Comparison of ENCODE assay signal across 8 mouse cellular contexts in the genomic region with DNA sequence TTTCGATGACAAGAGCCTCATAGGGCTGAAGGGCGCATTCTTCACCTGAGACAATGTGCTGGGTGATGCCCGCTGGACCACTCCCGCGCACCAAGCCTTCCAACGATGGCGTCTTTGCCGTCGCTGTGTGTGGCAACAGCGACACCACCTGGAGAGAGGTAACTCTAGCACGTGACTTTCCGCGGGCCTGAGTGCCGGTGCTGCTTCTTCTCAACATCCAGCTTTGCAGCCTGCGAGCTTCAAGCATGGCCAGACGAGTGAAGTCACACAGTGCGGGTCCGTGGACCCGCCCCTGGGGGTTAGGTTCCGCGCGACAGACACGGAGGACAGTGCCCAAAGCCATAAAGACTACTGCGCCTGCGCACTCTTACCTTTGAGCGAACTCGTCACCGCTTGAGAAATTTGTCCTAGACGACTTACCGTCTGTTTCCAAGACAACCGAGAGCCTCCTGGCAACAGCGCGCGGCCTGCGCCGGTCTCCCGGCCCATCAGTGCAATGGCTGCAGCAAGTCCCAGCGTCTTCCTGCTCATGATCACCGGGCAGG. TPM values are rescaled to one million over a fixed set of nuclear protein-coding genes. Genes with fewer than 3 reads are reported as not detected.
DNase-seq lines count a peak whose midpoint lies in the region; ATAC-seq lines count a peak whose summit lies in the region.

A gene (plus strand): TSS at position 432 of the 545 bp plus-strand sequence.

- H3K9me3 ChIP-seq in hindbrain, embryonic 12.5 days (replicated peaks), result no peaks in the 10 kb centered on the region

- peak within 1 kb of the TSS; percentile 59 for H3K9ac ChIP-seq in hindbrain, embryonic 12.5 days

- peak; percentile 98 for DNase-seq in NIH3T3 (ENCODE audit: low read depth)
- peak; percentile 98 to 99 for DNase-seq in cerebellum, postnatal 10 days
- peak; percentile 95 to 96 for DNase-seq in frontal cortex, postnatal 10 days (ENCODE audit: low spot score in 2 of 2)
- peak; percentile 98 to 99 for DNase-seq in layer of hippocampus, postnatal 14 days (ENCODE audit: low spot score in 2 of 2)
- peak; percentile 96 for DNase-seq in lung, postnatal 14 days
- DNase-seq in retina, adult 2 months (ENCODE audit: low read depth, low spot score), result peak; percentile 99
- peak; percentile 90 to 91 for DNase-seq in thymus, postnatal 36 days

- peak within 1 kb of the TSS; percentile 82 for H3K27ac ChIP-seq in hindbrain, embryonic 12.5 days

- H3K4me3 ChIP-seq in hindbrain, embryonic 12.5 days, result peak within 1 kb of the TSS; percentile 48

- WGBS in hindbrain, embryonic 12.5 days, result under 1% methylated on average over 39 of the region's 39 CpGs

- no peaks in the 10 kb centered on the region for H3K27me3 ChIP-seq in hindbrain, embryonic 12.5 days

- peaks cover 10% of the 10 kb centered on the region; the same call in 1 of the 2 replicates for H3K36me3 ChIP-seq in hindbrain, embryonic 12.5 days

- H3K4me1 ChIP-seq in hindbrain, embryonic 12.5 days, result peaks cover 16% of the 10 kb centered on the region

- H3K4me2 ChIP-seq in hindbrain, embryonic 12.5 days (replicated peaks), result peak within 1 kb of the TSS; percentile 69

- ATAC-seq in hindbrain, embryonic 12.5 days (ENCODE audit: low FRiP score), result peak; percentile 91

RNA-seq across cellular contexts. Expression of the gene that starts here (rescaled TPM):
- 32.0 and 33.8 TPM in 2 replicates for polyA plus RNA-seq in hindbrain, embryonic 12.5 days (2016; fragmentation: Nextera tagmentation; extraction: Ambion mirVana)
- total RNA-seq in layer of hippocampus, postnatal 14 days (2021), result 10 to 100 TPM; 37.3 to 37.4 TPM

Comparison
In these comparisons a context has a peak if more than half of its experiments do, and no peak if none do; other contexts are left out.
1. Peak in every context shown above with its lines: DNase-seq, ATAC-seq, H3K4me3 ChIP-seq and H3K27ac ChIP-seq.